Mouse (Mus musculus) lung, postnatal 4 days (tissue): ENCODE measurements at regions not wholly inside any gene's neighbourhood (a gene's known extent, or its start where the extent isn't known, plus 50 kb on each side); places are given as distances from the start of the nearest gene placed in this dataset.
"Not testable (repeated sequence)": the region's sequence is repeated elsewhere in the genome, so short reads cannot be mapped to it uniquely, and the experiment has no call there.

Experiments
- DNase-seq, 2 experiments: peaks; one replicate each; pipeline ENCODE4 v3.0.0; 2021

GRCm38 (mm10) chr17:69563165-69563564, 124.0 kb downstream of the Akain1 start:
- DNase-seq, result peak in 1 of 2 experiments; percentile 14

DNA sequence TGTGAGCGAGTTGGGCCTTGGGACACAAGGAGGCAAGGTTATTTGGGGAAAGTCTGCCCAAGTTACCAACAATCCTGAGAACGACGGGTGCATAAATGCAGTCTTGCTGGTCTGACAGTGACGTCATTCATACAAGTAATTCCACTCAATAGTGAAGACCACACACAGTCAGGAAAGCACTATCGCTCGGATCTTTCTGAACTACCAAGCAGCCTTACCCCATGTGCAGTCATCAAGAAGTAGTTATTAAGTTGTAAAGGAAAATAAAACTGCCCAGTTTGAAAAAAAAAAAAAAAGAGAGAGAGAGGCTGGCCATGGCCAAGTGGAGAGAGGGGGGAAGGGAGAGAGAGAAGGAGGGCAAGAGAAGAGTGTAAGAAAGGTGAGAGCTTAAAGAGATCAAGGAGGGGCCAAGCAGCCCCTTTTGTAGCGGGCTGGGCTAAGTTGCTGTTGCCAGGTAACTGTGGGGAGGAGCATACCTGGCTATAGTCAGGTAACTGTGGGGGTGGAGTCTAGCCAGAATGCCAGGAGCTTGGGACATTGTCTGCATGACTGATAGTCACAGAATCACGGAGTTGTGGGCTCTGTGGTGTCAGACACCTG, 132.0 kb downstream of the Akain1 start:
- DNase-seq, result not testable (repeated sequence)

- no peak for DNase-seq
Measured at GRCm38 (mm10) chr17:69590553-69590952, 151.4 kb downstream of the Akain1 start.

- no peak for DNase-seq
Measured at GRCm38 (mm10) chr17:69597773-69598295, 158.7 kb downstream of the Akain1 start.

GRCm38 (mm10) chr17:69598461-69598860, 159.3 kb downstream of the Akain1 start:
- no peak for DNase-seq

- no peak for DNase-seq
Measured at GRCm38 (mm10) chr17:69603596-69603995, 164.5 kb downstream of the Akain1 start.

GRCm38 (mm10) chr17:69604698-69605097, 165.6 kb downstream of the Akain1 start:
- DNase-seq, result no peak

GRCm38 (mm10) chr17:69605458-69605857, 166.3 kb downstream of the Akain1 start:
- DNase-seq, result no peak

- no peak for DNase-seq
Measured at GRCm38 (mm10) chr17:69631411-69631810, 192.3 kb downstream of the Akain1 start.

- not testable (repeated sequence) for DNase-seq
Measured at GRCm38 (mm10) chr17:69650496-69650895, 211.4 kb downstream of the Akain1 start.

DNA sequence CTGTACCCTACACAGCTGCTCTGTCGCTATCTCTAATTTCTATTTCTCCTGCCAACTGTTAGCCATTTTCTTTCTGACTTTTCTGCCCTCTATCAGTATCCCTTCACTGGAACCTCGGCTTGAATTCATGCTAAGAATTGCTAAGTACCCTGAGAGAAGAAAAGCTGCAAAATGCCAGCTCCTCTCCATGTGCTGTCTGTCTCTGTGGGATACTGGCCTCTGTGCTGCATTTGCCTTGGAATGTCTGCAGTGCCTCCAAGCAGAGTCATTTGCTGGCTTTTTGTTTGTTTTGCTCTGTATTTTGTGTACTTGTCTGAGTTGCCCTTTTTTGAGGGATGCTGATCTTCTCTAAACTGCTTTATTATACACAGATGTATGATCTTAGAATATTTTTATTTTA, 215.5 kb downstream of the Akain1 start:
- DNase-seq, result no peak

DNA sequence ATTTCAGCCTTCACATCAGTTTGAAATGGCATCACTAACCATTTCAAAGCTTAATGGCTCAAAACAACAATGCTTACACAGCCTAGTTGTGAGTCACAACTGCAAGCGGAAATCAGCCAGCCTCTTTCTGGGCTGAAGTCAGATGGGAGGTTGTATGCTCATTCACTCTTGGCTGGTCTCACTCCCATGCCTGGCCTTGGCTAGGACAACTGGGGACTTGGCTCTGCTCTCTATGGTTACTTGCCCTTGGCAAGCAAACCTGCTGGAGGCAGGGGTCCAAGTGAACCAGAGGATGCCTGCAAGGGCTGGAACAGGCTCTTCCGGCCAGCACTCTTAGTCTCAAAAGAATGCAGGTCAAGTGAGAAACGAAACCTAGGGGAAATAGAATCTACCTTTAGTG, 233.4 kb downstream of the Akain1 start:
- DNase-seq, result no peak

DNA sequence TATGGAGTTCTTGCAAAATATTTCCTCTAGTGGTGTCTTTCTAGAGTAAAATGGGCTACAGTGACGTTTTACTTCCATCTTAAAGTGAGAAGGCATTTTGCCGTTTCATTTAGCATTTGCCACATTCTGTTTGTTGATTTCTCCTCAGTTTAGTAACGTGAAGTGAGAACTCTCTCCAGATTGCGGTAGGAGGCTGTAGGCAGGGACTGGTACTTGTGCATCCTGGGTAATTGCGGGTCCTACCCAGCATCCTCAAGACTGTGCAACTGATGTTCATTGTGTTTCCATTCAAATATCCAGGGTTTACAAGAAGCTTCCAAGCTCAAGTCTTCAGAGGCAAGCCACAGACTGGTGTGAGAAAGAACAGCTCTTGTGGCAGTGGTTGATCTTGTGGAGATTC, 244.0 kb downstream of the Akain1 start:
- DNase-seq, result no peak

DNA sequence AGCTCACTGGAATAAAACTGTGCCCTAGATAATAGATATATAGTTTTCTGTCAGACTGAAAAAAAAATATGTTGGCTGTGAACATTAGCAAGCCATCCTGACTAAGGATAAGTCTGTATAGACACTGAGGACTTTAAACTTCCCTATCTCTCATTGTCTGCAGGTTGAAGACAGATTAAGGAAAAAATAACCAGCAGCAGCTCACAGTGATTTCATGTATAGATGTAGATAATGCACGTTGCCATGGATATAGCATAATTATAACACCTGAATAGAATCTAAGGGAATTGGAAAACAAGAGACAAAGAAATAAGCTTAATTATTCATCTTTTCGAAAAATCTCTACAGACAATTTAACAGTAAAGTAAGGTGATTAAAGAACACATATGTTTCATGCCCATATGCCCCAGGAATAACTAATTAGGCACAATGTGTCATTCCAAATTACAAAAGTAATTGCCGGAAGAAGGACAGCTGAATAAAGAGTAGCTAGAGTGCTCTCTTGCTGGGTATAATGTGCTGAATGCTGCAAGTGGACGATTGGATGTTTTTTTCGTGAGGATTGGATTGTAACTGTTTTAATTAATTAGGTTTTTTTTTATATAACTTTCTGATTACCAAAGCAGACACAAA, 246.6 kb downstream of the Akain1 start:
- DNase-seq, result no peak

DNA sequence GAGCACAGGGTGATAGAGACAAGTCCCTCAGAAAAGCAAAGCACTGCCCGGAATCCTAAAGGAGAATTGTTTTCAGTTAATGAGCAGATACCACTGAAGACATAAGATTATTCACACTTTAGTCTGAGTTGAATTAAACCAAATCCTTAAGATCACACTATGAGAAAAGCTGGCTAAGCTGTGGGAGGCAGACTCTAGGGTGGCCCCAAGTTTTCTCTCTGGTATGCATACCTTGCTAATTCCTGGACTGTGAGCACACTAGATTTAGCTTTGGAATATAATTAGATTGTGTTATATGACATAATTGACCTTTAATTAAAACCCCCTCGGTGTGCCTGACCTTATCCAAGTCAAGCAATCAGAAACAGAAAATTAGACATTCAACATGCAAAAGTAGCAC, 247.3 kb downstream of the Akain1 start:
- no peak for DNase-seq

DNA sequence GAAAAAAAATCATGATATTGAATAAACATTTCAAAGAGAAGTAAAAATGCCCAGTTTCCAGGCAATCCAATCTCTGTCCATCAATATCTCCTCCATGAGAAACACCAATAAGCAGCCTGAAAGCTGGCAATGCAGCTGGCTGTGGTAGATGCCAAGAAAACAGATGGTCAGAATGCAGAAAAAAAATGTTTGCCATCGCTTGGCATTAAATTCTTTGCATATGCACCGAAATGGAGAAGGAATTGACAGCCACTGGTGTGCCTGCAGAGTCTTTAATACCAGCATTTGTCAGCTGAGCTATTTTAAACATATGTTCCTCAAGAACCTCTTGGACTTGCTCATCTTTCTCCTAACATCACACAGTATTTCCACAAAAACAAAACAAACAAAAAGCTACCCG, 256.2 kb downstream of the Akain1 start:
- no peak for DNase-seq

DNA sequence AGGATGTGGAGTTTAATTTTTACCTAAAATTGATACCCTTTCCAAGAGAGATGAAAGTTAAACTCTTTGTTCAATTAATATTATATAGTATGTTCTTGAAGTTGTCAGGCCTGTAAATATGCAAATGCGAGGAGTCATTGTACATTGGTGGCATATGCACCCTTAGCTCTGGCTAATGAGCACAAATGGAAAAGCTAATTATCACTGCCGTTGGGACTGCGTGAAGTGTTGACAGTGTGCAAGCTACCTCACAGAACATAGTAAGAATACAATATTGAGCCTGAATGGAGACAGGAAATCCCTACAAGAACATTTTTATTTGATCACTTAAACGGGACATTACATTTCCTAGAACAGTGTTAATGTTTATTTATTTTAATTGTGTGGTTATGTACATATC, 241.5 kb upstream of the Dlgap1 start:
- DNase-seq, result no peak

DNA sequence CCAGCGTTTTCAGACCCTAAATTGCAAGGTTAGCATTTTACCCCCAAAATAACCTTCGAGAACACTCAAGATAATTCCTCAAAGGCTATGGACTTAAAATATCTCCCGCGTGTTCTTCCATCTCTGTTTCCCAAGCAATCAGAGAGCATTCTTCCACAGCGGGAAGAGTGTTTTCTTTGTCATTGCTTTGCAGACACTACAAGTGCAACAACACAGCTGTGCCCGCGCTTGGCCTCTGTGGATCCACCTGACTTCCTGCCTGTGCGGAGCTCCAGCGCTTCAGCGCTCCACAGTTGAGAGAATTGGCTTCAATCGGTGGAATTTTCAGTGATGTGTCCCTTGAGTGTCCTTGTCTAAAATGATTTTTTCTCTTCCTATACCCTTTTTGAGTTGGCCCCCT, 235.9 kb upstream of the Dlgap1 start:
- no peak for DNase-seq

DNA sequence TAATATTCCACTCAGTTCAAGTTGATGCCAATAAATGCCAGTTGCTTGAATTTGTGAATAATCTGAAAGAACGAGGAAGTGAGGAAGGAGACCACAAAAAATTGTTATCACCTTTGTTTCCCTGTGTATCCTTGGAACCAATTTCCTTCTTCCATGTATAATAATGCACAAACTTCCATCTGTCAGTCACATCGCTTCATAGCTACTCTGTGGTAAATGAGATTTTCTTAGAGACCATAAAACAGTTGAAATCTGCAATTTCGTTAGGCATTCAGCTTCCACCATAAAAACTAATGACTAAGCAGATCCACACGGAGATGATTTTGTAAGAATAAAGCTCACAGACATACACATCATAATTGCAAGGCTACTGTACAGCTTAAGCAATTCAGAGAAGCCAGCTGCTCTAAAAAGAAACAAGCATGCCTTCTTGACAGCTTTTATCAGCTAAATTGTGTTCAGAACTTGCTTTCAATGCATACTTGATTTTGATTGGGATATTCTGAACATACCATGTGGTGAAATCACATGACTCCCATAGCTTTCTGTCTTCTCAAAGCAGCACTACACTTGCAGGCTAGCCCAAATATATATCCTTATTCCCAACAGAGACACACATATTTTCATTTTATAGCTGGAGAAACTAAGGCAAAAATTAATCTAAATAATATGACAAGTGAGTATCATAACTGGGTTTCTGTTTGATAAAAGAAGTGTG, 232.3 kb upstream of the Dlgap1 start:
- no peak for DNase-seq

DNA sequence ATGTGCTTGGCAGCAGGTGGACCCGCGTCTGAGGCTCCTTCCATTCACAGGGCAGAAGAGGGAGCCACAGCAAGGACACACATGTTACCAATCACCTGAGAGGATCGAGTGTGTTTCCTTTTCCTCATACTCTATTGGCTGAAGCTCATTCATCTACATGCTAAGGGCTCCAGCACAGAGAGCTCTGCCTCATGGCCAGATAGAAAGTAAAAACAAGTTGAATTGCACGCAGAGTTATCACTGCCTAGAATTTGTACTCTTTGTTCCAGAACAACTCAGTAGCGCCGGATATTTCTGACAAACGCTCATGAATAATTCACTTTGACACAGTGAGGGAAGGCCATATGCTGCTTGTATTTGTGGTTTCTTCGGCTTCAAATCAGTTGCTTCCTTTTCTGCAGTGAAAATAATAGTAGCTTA, 199.9 kb upstream of the Dlgap1 start:
- DNase-seq, result no peak

DNA sequence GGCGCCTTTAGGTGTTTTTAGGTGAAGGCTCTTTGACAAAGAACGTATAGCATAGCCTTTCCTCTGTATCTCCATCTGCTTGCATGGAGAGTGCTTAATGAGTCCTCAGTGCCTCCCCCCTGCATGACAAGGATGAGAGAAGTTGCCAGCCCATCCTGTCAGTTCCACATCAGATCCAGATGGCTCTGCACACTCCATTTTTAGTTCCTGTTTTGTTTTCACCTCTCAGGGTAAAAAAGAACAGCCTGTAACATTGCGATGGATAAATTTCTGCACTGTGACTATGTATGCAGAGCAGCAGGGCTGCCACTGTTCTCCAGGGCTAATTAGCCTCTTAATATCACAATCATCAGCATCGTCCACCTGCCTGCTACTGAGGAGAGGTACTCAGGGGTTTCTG, 198.8 kb upstream of the Dlgap1 start:
- DNase-seq, result no peak

GRCm38 (mm10) chr17:69781201-69781600, 187.7 kb upstream of the Dlgap1 start:
- no peak for DNase-seq

GRCm38 (mm10) chr17:69786985-69787384, 181.9 kb upstream of the Dlgap1 start:
- DNase-seq, result no peak

GRCm38 (mm10) chr17:69821473-69821872, 147.4 kb upstream of the Dlgap1 start:
- DNase-seq, result no peak
